In genomic region chr11:116940088-116940855, GRCm38 (mm10) we compare ENCODE assay signal across 11 mouse cellular contexts. TPM values are rescaled to one million over a fixed set of nuclear protein-coding genes. Genes with fewer than 3 reads are reported as not detected.
DNase-seq lines count a peak whose midpoint lies in the region; ATAC-seq and TF ChIP-seq lines count a peak whose summit lies in the region.
"Had no signal": no experiment of that assay in that cellular context is flagged by ENCODE, and none has a peak within 500 bp of the region (broad histone marks: within the 10 kb centered on the region; RNA-seq: fewer than 3 reads in every experiment).

No protein-coding gene starts in this region.

- WGBS in liver, embryonic 11.5 days, result 4% methylated on average over 20 of the region's 20 CpGs
- WGBS in liver, postnatal 0 days (ENCODE audit: insufficient replicate concordance), result 7% methylated on average over 18 of the region's 20 CpGs
- WGBS in embryonic facial prominence, embryonic 11.5 days, result 3% methylated on average over 20 of the region's 20 CpGs
- 15% methylated on average over 20 of the region's 20 CpGs for WGBS in hindbrain, postnatal 0 days
- 8% methylated on average over 20 of the region's 20 CpGs for WGBS in neural tube, embryonic 12.5 days

- H3K9me3 ChIP-seq in liver, embryonic 11.5 days (ENCODE audit: control insufficient read depth, low read length), result no peaks in the 10 kb centered on the region
- H3K9me3 ChIP-seq in liver, postnatal 0 days (ENCODE audit: low read length), result no peaks in the 10 kb centered on the region
- H3K9me3 ChIP-seq in embryonic facial prominence, embryonic 11.5 days (replicated peaks; ENCODE audit: control insufficient read depth, low read length), result no peaks in the 10 kb centered on the region
- H3K9me3 ChIP-seq in hindbrain, postnatal 0 days (ENCODE audit: low read length), result no peaks in the 10 kb centered on the region
- no peaks in the 10 kb centered on the region for H3K9me3 ChIP-seq in neural tube, embryonic 12.5 days

- no peaks in the 10 kb centered on the region for H3K36me3 ChIP-seq in liver, embryonic 11.5 days (ENCODE audit: control insufficient read depth, insufficient read depth, low read length)
- H3K36me3 ChIP-seq in liver, postnatal 0 days (replicated peaks; ENCODE audit: insufficient read depth, low read length), result no peaks in the 10 kb centered on the region
- H3K36me3 ChIP-seq in embryonic facial prominence, embryonic 11.5 days (replicated peaks; ENCODE audit: control insufficient read depth, insufficient read depth, low read depth, low read length), result no peaks in the 10 kb centered on the region
- H3K36me3 ChIP-seq in hindbrain, postnatal 0 days (ENCODE audit: insufficient read depth, low read length), result no peaks in the 10 kb centered on the region; the same call in 1 of the 2 replicates
- H3K36me3 ChIP-seq in neural tube, embryonic 12.5 days, result peaks cover 13% of the 10 kb centered on the region

- no peak for TF ChIP-seq CTCF in liver, postnatal 0 days (IDR thresholded peaks at IDR 0.05; ENCODE audit: low read depth)
- TF ChIP-seq CTCF in hindbrain, postnatal 0 days (IDR thresholded peaks at IDR 0.05; ENCODE audit: low read depth), result no peak

- peaks cover 42% of the 10 kb centered on the region for H3K27me3 ChIP-seq in liver, embryonic 11.5 days (replicated peaks; ENCODE audit: control insufficient read depth, insufficient read depth, low read length)
- H3K27me3 ChIP-seq in liver, postnatal 0 days (ENCODE audit: insufficient read depth, low read length), result peaks cover 24% of the 10 kb centered on the region
- no peaks in the 10 kb centered on the region for H3K27me3 ChIP-seq in embryonic facial prominence, embryonic 11.5 days (ENCODE audit: control insufficient read depth, insufficient read depth, low read length)
- no peaks in the 10 kb centered on the region for H3K27me3 ChIP-seq in hindbrain, postnatal 0 days (ENCODE audit: insufficient read depth, low read length)
- H3K27me3 ChIP-seq in neural tube, embryonic 12.5 days (replicated peaks), result 0 out of 2 replicates have a peak, but pooled peaks cover 3% of the 10 kb centered on the region

- H3K4me3 ChIP-seq in liver, embryonic 11.5 days (ENCODE audit: low read depth, low read length), result peak overlapping the region; percentile 25; the same call in 1 of the 2 replicates
- H3K4me3 ChIP-seq in liver, postnatal 0 days (ENCODE audit: low read depth, low read length), result no peak overlapping the region
- H3K4me3 ChIP-seq in embryonic facial prominence, embryonic 11.5 days (ENCODE audit: low read depth, low read length), result peak overlapping the region; percentile 25
- H3K4me3 ChIP-seq in hindbrain, postnatal 0 days (ENCODE audit: low read length), result no peak overlapping the region
- 0 out of 2 replicates have a peak overlapping the region, but pooled peaks have one; percentile 4 for H3K4me3 ChIP-seq in neural tube, embryonic 12.5 days

- intact Hi-C loops in left cerebral cortex, postnatal 14 days (cut with DNase I), result no loop called here

- no peak overlapping the region for H3K27ac ChIP-seq in liver, embryonic 11.5 days (ENCODE audit: low read depth, low read length)
- H3K27ac ChIP-seq in liver, postnatal 0 days (ENCODE audit: low read depth), result no peak overlapping the region
- no peak overlapping the region for H3K27ac ChIP-seq in embryonic facial prominence, embryonic 11.5 days (replicated peaks; ENCODE audit: low read depth, low read length)
- no peak overlapping the region for H3K27ac ChIP-seq in hindbrain, postnatal 0 days
- H3K27ac ChIP-seq in neural tube, embryonic 12.5 days, result no peak overlapping the region

- ATAC-seq in liver, embryonic 11.5 days (replicated peaks; ENCODE audit: low FRiP score), result no peak
- ATAC-seq in liver, postnatal 0 days, result no peak
- no peak for ATAC-seq in embryonic facial prominence, embryonic 11.5 days (replicated peaks; ENCODE audit: insufficient number of reproducible peaks, low FRiP score, low TSS enrichment, low read depth)
- ATAC-seq in hindbrain, postnatal 0 days, result no peak; the same call in 1 of the 2 replicates
- no peak for ATAC-seq in neural tube, embryonic 12.5 days (ENCODE audit: low FRiP score, low read depth)

- peak overlapping the region; percentile 46 for H3K4me2 ChIP-seq in liver, embryonic 11.5 days
- H3K4me2 ChIP-seq in liver, postnatal 0 days (ENCODE audit: low read depth, low read length), result no peak overlapping the region
- peak overlapping the region; percentile 47 for H3K4me2 ChIP-seq in embryonic facial prominence, embryonic 11.5 days (ENCODE audit: low read depth, low read length)
- H3K4me2 ChIP-seq in hindbrain, postnatal 0 days (ENCODE audit: low read depth, low read length), result peak overlapping the region; percentile 29; the same call in 1 of the 2 replicates
- peak overlapping the region; percentile 34 for H3K4me2 ChIP-seq in neural tube, embryonic 12.5 days (replicated peaks)

- H3K4me1 ChIP-seq in liver, embryonic 11.5 days (replicated peaks; ENCODE audit: control insufficient read depth, insufficient read depth, low read length), result no peaks in the 10 kb centered on the region
- no peaks in the 10 kb centered on the region for H3K4me1 ChIP-seq in liver, postnatal 0 days (ENCODE audit: insufficient read depth)
- H3K4me1 ChIP-seq in embryonic facial prominence, embryonic 11.5 days (ENCODE audit: control insufficient read depth, insufficient read depth, low read length), result no peaks in the 10 kb centered on the region; the same call in none of the 2 replicates
- H3K4me1 ChIP-seq in hindbrain, postnatal 0 days (ENCODE audit: insufficient read depth, low read length), result peaks cover 5% of the 10 kb centered on the region; the same call in 1 of the 2 replicates
- peaks cover 54% of the 10 kb centered on the region for H3K4me1 ChIP-seq in neural tube, embryonic 12.5 days

- H3K9ac ChIP-seq in liver, embryonic 11.5 days (ENCODE audit: low read depth, low read length), result no peak overlapping the region
- no peak overlapping the region for H3K9ac ChIP-seq in liver, postnatal 0 days (replicated peaks)
- H3K9ac ChIP-seq in embryonic facial prominence, embryonic 11.5 days (replicated peaks; ENCODE audit: low read length), result peak overlapping the region; percentile 62
- H3K9ac ChIP-seq in hindbrain, postnatal 0 days (replicated peaks; ENCODE audit: low read length), result no peak overlapping the region
- no peak overlapping the region for H3K9ac ChIP-seq in neural tube, embryonic 12.5 days

- no peak for DNase-seq in liver, embryonic 11.5 days (ENCODE audit: low spot score)
- no peak for DNase-seq in liver, postnatal 0 days
- peak; percentile 72 for DNase-seq in embryonic facial prominence, embryonic 11.5 days (ENCODE audit: low spot score)
- peak; percentile 11 for DNase-seq in hindbrain, postnatal 0 days (ENCODE audit: low spot score)
- no peak for DNase-seq in left cerebral cortex, postnatal 14 days (ENCODE audit: low spot score in 2 of 2)
- DNase-seq in cerebellum, postnatal 10 days, result no peak
- DNase-seq in ovary, postnatal 14 days (ENCODE audit: low spot score), result no peak
- DNase-seq: cerebellum, adult 18-20 months; kidney, postnatal 4 days had no signal

- TF ChIP-seq EP300 in liver, postnatal 0 days (IDR thresholded peaks at IDR 0.05; ENCODE audit: low read depth), result no peak

RNA-seq across cellular contexts. Expression of gene Mgat5b, which starts 21.6 kb away (rescaled TPM):
- 0.27 and 0.39 TPM in 2 replicates for polyA plus RNA-seq in liver, embryonic 11.5 days (2014; fragmentation: Nextera tagmentation; extraction: Ambion mirVana)
- not detected in 2 replicates for polyA plus RNA-seq in liver, postnatal 0 days (2015; fragmentation: Nextera tagmentation; extraction: Ambion mirVana)
- polyA plus RNA-seq in embryonic facial prominence, embryonic 11.5 days (2014; fragmentation: Nextera tagmentation; extraction: Ambion mirVana), result 1.5 and 2.0 TPM in 2 replicates
- 125 and 133 TPM in 2 replicates for total RNA-seq in hindbrain, postnatal 0 days (2014; rRNA removed)
- polyA plus RNA-seq in hindbrain, postnatal 0 days (2015; fragmentation: Nextera tagmentation; extraction: Ambion mirVana), result 22.2 and 25.0 TPM in 2 replicates
- 26.8 and 30.1 TPM in 2 replicates for polyA plus RNA-seq in neural tube, embryonic 12.5 days (2016; fragmentation: Nextera tagmentation; extraction: Ambion mirVana)
- 10 to 100 TPM; 80.0 to 86.1 TPM for total RNA-seq in left cerebral cortex, postnatal 14 days (2021)
- total RNA-seq: MEL had no signal

Comparison
In these comparisons a context has a peak if more than half of its experiments do, and no peak if none do; other contexts are left out.
1. H3K4me3 ChIP-seq: peak in liver, embryonic 11.5 days (single experiment), embryonic facial prominence, embryonic 11.5 days (single experiment) and neural tube, embryonic 12.5 days (single experiment); none in liver, postnatal 0 days (single experiment) and hindbrain, postnatal 0 days (single experiment).
2. DNase-seq: peak in embryonic facial prominence, embryonic 11.5 days (single experiment) and hindbrain, postnatal 0 days (single experiment); none in liver, embryonic 11.5 days (single experiment), liver, postnatal 0 days (single experiment), left cerebral cortex, postnatal 14 days (0 of 2), cerebellum, postnatal 10 days (0 of 2) and ovary, postnatal 14 days (single experiment).